Mouse (Mus musculus) layer of hippocampus, postnatal 14 days (tissue): Measurements from ENCODE around the gene Scamp3. TPM values are rescaled to one million over a fixed set of nuclear protein-coding genes. Genes with fewer than 3 reads are reported as not detected.

Source experiments
- DNase-seq, 2 experiments: peaks; one replicate each; pipeline ENCODE4 v3.0.0; 2021 to 2022; ENCODE audit warnings: low spot score in 2 of 2, mixed read lengths in 1 of 2
- microRNA-seq, 2 experiments: library from miRNA; unstranded; fragments of <30 nt; microRNA quantifications; one replicate each; pipeline ENCODE4 v1.2.0; 2021
- total RNA-seq, 2 experiments: library from RNA; stranded (reverse); gene quantifications; 2 replicates each; pipeline ENCODE4 v1.2.3; 2021

Scamp3 gene
- total RNA-seq, 2 experiments from 2014 or later = 74.5 to 75.6 TPM

DNA sequence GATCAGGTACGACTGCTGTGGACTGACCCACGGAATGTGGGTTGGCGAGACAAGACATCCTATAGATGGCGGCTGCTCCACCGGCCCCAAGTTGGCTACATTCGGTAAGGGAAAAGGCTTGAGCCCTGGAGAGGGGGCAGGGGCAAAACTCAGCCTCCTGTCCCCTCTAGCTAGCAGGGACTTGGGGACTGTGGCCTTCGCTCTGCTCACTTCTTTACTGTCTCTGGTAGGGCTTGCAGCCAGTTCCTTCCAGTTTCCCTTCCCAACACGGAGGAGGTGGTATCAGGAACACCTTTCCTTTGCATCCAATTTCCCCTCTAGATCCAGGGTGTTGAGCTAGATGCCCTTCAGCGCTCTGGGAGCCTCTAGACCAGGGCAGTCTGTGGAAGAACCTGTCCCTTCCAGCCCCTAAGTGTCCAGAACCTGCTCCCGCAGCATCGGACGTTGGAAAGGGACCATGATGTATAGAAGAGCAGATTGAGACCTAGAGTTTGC is 48.1 kb downstream of the Scamp3 start:
- no peak for DNase-seq

DNA sequence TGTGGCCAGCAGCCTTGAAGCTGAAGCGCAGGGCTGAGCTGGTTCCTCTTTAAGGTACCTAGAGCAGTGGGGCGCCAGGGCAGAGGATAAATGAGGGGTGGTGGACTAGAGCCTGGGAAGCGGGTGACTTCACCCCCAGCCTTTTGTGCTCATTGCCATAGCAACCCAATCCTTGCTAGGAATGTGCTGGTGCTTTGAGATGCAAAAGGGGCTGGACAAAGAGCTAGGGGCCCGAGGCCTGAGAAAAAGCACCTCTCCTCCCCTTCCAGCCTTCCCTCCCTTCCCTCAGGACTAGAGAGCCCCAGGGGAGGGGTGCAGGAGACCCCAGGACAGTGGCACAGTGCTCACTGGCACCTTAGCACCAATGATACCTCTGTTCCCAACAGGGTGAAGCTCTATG is 48.6 kb downstream of the Scamp3 start:
- DNase-seq = no peak

GRCm38 (mm10) chr3:89226361-89226760 is 49.1 kb downstream of the Scamp3 start:
- DNase-seq = no peak

DNA sequence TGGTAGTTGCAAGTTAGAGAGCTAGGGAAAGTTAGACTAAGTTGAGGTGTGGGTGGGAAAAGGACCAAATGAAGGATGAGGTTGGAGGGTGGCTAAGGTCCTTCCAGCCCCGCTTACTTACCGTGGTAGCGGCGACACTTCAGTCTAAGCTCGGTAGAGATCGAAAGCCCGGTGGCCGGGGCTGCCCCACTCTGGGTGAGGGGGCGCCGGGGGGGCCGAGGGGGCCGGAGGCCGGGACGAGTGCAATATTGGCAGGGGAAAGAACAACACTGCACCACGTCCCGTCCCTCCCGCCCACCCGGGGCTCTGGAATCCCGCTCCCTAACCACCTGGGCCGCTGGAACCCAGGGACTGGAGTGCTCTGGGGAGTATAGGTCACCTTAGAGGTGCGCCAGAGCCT is 49.6 kb downstream of the Scamp3 start, which contains the start of gene Mtx1:
Gene Mtx1 (minus strand): TSS at position 189 of the 400 bp plus-strand sequence.
- no peak for DNase-seq

- peak; percentile 90 to 96 for DNase-seq
These were observed 50.3 kb downstream of the Scamp3 start for GRCm38 (mm10) chr3:89227307-89228179.

- DNase-seq = peak; percentile 83 to 87
These were observed 50.9 kb downstream of the Scamp3 start for GRCm38 (mm10) chr3:89228180-89228549.

- no peak for DNase-seq
These were observed 51.6 kb downstream of the Scamp3 start, which contains the start of gene Muc1 for GRCm38 (mm10) chr3:89228836-89229235. Gene Muc1 (plus strand): TSS chr3:89229057.

GRCm38 (mm10) chr3:89229276-89229675 is 52.0 kb downstream of the Scamp3 start:
- DNase-seq = no peak

GRCm38 (mm10) chr3:89230561-89230960 is 53.3 kb downstream of the Scamp3 start:
- DNase-seq = no peak

DNA sequence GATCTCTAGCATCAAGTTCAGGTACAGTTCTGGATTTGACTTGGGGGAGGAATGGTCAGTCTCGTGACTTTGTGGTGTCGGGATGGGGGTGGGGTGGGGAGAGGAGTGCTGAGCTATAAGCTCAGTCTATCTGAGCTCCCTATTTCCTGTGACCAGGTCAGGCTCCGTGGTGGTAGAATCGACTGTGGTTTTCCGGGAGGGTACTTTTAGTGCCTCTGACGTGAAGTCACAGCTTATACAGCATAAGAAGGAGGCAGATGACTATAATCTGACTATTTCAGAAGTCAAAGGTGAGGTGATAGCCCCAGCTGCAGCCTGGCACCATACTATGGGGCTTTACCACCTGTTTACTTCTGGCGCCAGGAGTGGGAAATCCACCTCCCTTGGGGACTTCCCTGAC is 54.1 kb downstream of the Scamp3 start:
- no peak for DNase-seq

GRCm38 (mm10) chr3:89231772-89232275 is 54.6 kb downstream of the Scamp3 start:
- DNase-seq = no peak

Small RNAs within 50 kb of the gene (microRNA-seq; reads per million reads assigned to microRNA genes)
- 6,578 to 8,284 reads per million in 2 experiments for gene Mir92b

Other genes starting within 250 kb of the Scamp3 start
- 10 to 100 TPM; 64.3 to 66.8 TPM for gene Ash1l, start 226.9 kb upstream of the Scamp3 start, total RNA-seq
- 100 to 1,000 TPM; 108 to 116 TPM for gene Dap3, start 226.3 kb upstream of the Scamp3 start, total RNA-seq
- gene Rusc1, start 84.2 kb upstream of the Scamp3 start, total RNA-seq = 100 to 1,000 TPM; 150 to 157 TPM
- gene Gm43738, start 76.4 kb upstream of the Scamp3 start, total RNA-seq = not detected
- gene Fdps, start 75.5 kb upstream of the Scamp3 start, total RNA-seq = 100 to 1,000 TPM; 109 to 131 TPM
- not detected for gene Pklr, start 41.3 kb upstream of the Scamp3 start, total RNA-seq
- 10 to 100 TPM; 13.0 to 24.5 TPM for gene Hcn3, start 17.3 kb upstream of the Scamp3 start, total RNA-seq
- gene Clk2, start 12.7 kb upstream of the Scamp3 start, total RNA-seq = 10 to 100 TPM; 46.2 to 47.0 TPM
- 10 to 100 TPM; 68.1 to 72.0 TPM for gene Fam189b, start 5.7 kb downstream of the Scamp3 start, total RNA-seq
- 10 to 100 TPM; 64.1 to 68.8 TPM for gene Gba, start 25.5 kb downstream of the Scamp3 start, total RNA-seq
- gene Thbs3, start 37.7 kb downstream of the Scamp3 start, total RNA-seq = 10 to 100 TPM; 32.1 to 40.1 TPM
- gene Mtx1, start 49.6 kb downstream of the Scamp3 start, total RNA-seq = 10 to 100 TPM; 91.1 to 99.9 TPM
- 1 to 10 TPM; 1.2 to 1.3 TPM for gene Muc1, start 51.6 kb downstream of the Scamp3 start, total RNA-seq
- gene Krtcap2, start 68.5 kb downstream of the Scamp3 start, total RNA-seq = 10 to 100 TPM; 77.3 to 90.2 TPM
- gene Trim46, start 68.8 kb downstream of the Scamp3 start, total RNA-seq = 10 to 100 TPM; 97.0 to 99.4 TPM
- 10 to 100 TPM; 50.0 to 63.2 TPM for gene Dpm3, start 81.9 kb downstream of the Scamp3 start, total RNA-seq
- 10 to 100 TPM; 37.1 to 40.2 TPM for gene Slc50a1, start 93.1 kb downstream of the Scamp3 start, total RNA-seq
- gene Efna1, start 103.7 kb downstream of the Scamp3 start, total RNA-seq = 1 to 10 TPM; 6.4 TPM
- 10 to 100 TPM; 57.8 to 62.7 TPM for gene Efna3, start 145.5 kb downstream of the Scamp3 start, total RNA-seq
- 1 to 10 TPM; 1.0 to 1.8 TPM for gene Efna4, start 160.6 kb downstream of the Scamp3 start, total RNA-seq
- 100 to 1,000 TPM; 114 to 115 TPM for gene Adam15, start 172.5 kb downstream of the Scamp3 start, total RNA-seq
- gene Dcst2, start 184.5 kb downstream of the Scamp3 start, total RNA-seq = under 1 TPM; 0.41 to 0.76 TPM
- under 1 TPM in 1 of 2 experiments, not detected in 1; 0.21 TPM for gene Dcst1, start 187.8 kb downstream of the Scamp3 start, total RNA-seq
- 10 to 100 TPM; 12.1 to 15.1 TPM for gene Zbtb7b, start 217.3 kb downstream of the Scamp3 start, total RNA-seq
- 1 to 10 TPM; 3.2 to 4.3 TPM for gene Lenep, start 225.3 kb downstream of the Scamp3 start, total RNA-seq
- gene Flad1, start 234.4 kb downstream of the Scamp3 start, total RNA-seq = 10 to 100 TPM; 30.4 to 30.5 TPM
- 1 to 10 TPM; 4.6 to 6.5 TPM for gene Cks1b, start 240.9 kb downstream of the Scamp3 start, total RNA-seq
- 10 to 100 TPM; 14.2 to 15.0 TPM for gene Shc1, start 241.0 kb downstream of the Scamp3 start, total RNA-seq